Mouse (Mus musculus): ENCODE data around the gene Lamtor5. TPM values are rescaled to one million over a fixed set of nuclear protein-coding genes. Genes with fewer than 3 reads are reported as not detected.
"Not testable (repeated sequence)": the region's sequence is repeated elsewhere in the genome, so short reads cannot be mapped to it uniquely, and the experiment has no call there.

Lamtor5 gene
- total RNA-seq, 2 experiments from 2014 or later: 83.2 to 87.6 TPM

DNA sequence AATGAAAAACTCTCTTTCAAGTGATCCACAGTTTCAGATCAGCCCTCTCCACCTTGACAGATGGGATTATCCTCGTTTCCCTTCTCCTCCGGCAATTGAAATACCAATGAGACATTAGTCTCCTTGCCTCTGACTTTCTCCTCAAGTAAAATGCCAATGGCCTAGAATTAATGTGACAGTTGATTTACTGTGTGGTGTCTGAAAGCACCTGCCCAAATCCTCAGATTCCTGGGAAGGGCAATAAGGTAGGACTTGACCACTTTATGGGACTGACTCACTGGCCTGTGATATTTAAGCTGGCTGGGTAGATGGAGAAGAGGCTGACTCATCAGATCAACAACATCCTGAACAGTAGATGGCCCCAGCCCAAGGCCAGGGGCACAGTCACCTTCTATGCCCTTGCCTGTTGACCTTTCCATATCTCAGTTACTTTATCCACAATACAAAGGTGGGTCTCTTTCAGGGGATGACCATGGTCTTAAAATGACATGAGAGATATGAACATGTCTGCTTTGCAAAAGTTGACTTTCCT is 11.8 kb upstream of the Lamtor5 start:
- DNase-seq: peak in 1 of 2 experiments; percentile 60

DNA sequence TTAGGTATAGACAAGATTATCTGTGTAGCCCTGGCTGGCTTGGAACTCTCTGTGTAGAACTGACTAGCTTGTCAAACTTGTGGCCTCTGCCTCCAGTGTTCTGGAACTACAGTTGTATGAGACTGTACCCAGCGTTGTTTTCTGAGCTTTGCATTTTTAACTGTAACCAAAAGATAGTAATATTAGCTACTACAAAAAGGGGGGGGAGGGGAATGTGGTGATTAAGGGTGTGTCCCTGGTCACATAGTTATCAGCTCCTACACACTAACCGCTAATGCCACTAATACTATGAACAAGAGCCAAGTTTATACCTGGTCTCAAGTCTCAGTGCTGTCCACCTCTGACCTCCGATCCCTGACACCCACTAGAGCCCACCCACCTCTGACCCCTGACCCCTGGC is 6.2 kb upstream of the Lamtor5 start:
- DNase-seq: no peak

DNA sequence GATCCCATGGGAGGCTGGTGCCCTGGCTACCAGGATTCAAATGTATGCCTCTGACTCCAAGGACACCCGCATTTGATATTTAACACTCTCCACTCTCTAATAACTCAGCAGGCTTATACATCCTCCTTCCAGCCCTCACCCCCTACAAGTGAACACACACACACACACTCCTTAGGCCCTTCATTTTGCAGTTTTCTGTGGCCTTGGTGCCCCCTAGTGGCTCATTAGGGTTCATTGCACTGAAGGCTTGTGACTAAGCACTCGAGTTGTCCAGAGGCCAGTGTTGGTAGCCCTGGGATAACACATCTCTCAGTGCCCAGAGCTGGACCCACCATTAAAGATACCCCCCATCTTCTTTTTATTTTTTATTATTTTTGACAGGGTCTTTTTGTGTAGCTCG is 4.8 kb upstream of the Lamtor5 start:
- DNase-seq: peak; percentile 65 to 70

GRCm38 (mm10) chr3:107275351-107275750 is 3.3 kb upstream of the Lamtor5 start:
- no peak for DNase-seq

- no peak for DNase-seq
These were observed 2.7 kb upstream of the Lamtor5 start for GRCm38 (mm10) chr3:107275996-107276395.

GRCm38 (mm10) chr3:107276626-107277025 is 2.0 kb upstream of the Lamtor5 start:
- no peak for DNase-seq

- DNase-seq: no peak
These were observed 7.5 kb downstream of the Lamtor5 start for GRCm38 (mm10) chr3:107286123-107286522.

GRCm38 (mm10) chr3:107287346-107287745 is 8.7 kb downstream of the Lamtor5 start:
- DNase-seq: no peak

DNA sequence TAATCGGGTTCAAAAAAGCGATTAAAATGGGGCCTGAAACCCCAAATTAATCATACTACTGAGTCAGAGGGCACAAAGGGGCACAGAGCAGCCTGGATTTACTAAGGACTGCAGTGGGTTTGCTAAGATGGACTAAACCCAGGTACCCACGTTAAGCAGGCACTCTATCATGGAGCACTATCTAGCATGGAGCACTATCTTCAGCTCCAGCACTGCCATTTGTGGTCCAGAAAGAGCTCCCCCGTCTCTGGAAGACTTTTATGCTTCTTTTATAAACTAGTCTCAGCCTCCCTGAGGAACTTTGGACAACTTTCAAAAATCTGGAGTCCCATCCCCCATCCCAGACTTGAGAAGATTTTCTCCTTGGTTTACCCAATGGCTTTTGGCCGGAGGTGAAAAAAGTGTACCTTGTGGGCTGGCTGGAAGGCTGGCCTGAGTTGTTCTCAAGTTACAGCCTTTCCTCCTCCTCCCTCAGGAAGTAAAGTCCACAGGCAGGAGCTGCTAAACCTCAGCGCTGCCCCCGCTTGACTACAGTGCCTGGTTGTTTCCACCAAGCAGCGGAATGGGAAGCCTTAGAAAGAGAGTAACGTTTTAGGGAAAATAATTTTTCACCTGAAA is 12.2 kb downstream of the Lamtor5 start, which contains the start of gene Slc16a4:
TSS of gene Slc16a4 (plus strand) at position 467 of the 618 bp plus-strand sequence.
- DNase-seq: peak; percentile 9 to 29

GRCm38 (mm10) chr3:107295672-107296360 is 17.2 kb downstream of the Lamtor5 start:
- DNase-seq: no peak

GRCm38 (mm10) chr3:107296917-107297316 is 18.3 kb downstream of the Lamtor5 start:
- DNase-seq: not testable (repeated sequence)

DNA sequence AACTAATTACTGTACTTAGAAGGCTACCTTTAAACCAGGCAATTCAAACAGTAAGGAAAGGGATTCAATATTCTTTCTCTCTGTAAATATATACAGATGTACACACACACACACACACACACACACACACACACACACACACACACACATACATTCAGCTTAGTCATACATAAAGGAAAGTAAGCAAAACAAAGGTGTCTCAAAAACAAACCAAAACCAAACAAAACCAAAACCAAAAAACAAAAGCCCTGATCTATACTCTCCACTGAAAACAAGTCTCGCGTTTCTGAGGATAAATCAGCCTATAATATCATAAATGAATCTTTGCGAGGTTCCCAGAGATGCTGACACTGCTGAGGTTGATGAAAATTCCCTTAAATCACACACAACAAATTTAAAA is 38.7 kb downstream of the Lamtor5 start:
- no peak for DNase-seq

GRCm38 (mm10) chr3:107321141-107321540 is 42.5 kb downstream of the Lamtor5 start:
- DNase-seq: peak; percentile 40 to 41

DNA sequence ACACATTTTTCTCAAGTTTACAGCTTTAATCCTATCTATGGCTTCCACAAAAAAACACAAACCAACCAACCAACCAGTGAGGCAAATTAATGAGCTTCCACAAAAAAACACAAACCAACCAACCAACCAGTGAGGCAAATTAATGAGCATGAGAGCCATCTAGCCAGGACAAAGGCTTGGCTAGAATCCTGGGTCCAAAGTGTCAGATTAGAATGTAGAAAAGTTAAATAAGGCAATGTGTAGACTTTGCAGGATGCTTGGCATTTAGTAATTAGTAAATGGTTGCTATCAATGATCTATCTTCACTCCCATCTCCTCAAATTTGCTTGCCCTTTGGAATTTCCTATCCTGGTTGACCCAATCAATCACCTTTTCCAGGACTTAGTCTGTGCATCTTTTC is 43.1 kb downstream of the Lamtor5 start:
- no peak for DNase-seq

DNA sequence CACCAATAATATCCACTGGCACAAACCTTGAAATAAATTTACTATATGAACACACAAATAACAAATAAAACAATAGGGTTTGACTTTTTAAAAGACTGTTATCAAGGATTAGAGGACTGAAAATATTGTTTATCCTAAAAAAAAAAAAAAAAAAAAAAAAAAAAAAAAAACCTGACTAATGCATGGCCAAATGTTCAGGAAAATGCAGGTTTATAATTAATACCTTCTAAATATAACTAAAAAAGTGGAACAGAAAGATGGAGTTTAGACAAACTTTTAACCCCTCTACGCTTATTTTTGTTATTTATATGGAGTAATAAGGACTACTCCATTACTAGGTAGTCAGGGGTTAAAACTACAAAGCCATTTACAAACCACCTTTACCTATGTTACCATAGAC is 47.8 kb downstream of the Lamtor5 start:
- DNase-seq: no peak

DNA sequence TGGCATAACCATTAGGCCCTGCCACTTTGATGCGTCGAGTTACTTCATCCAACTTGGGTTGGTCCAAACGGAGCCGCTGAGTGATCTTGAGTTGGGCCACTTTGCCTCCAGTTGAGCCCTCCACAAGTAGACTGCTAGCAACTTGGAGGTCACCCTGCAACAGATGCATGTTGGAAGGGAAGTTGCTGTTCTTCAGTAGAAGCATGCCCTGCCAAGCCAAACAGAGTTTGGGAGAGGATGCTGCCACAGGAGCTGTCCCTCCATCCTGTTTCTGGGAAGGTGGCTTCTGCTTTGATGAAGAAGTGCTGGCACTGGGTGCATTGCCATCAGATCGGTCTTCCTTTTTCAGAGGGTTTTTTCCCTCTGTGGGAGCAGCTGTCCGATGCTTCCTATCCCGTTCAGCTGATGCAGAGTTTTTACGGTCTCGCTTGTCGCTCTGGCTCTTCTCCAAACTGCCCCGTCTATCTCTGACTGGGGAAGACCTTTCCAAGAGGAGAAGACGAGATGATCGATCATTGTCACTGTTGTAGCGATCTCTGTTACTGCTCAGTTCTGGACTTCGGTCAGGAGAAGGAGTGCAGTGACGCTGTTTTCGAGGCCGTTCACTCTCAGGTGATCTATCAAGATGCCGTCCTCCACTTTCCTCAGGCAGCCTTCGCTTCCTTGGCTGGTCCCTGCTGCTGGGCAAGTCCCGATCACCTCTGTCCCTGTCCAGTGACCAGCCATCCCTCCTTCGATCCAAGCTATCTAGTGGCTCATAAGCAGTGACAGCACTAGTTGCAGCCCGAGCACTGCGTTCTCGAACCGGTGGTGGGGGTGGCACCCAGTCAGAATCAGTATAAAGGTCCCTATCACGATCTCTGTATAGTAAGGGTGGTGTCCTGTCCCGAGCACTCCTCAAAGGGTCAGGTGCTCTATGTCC is 52.1 kb downstream of the Lamtor5 start:
- peak; percentile 39 to 58 for DNase-seq

DNA sequence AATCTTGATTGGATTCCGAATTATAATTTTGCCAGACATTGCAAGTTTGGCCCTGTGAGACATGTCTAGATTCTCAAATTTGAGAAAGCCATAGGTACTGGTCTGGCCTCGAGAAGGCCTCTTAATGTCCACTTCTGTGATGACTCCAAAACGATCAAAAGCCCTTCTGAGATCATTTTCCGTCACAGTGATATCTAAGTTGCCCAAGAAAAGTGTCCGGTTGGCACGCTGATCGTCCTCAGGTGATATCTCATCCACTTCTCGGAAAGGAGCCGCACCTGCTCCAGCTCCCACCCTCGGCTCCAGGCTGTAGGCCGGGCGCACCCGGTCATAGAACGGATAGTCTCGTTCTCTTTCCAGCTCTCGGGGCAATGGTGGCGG is 53.1 kb downstream of the Lamtor5 start:
- no peak for DNase-seq

DNA sequence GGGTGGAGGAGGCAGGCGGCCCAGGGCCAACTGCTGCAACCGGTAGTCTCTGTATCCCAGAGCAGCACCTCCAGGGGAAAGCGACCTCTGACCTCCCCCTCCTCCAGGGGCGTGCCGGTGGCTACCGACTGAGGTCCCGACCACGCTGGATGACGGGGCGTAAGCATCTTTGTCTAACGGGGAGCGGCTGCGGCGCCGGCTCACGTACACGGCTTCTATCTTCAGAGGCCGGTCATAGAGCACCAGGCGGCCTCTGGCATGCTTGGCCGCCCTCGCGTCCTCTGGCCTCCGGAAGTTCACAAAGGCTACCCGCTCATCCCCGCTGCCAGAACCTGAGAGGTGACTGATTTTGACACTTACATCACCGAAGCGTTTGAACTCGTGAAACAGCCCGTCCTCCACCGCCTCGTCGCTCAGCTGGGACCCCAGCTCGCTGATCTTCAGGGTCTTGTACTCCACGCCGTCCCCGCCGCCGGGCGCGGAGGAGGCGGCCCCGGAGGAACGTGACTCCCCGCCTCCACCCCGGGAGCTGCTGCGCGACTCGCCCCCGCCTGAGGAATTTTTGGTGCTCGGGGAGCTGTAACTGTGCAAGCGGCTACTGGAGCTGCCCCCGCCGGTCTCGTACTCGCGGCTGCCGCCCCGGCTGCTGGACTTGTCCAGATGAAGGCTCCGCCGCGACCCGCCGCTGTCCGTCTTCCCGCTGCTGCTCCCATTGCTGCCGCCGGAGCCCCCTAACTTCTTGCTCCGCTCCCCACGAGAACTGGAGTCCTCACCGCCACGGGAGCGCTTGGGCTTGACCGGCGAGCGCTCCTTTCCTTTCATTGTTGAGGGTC is 53.7 kb downstream of the Lamtor5 start:
- peak; percentile 57 to 78 for DNase-seq

DNA sequence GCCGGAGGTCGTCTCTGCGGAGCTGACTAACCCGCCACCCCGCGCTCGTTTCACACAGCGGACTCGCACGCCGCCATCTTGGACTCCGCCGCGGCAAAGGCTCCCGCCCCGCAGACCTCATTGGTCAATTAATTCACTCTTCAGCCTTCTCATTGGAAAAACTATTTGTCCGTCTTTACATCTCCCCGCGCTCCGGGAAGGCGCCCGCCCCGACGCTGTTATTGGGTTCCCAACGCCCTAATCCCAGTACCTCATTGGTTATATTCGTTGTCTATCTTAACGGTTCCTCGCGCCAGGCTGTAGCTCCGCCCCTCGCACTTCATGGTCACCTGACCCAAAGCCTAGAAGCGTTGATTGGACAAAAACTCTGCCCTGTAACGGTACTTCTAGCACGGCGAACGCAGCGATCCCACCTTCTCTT is 54.3 kb downstream of the Lamtor5 start:
- DNase-seq: peak; percentile 93 to 94

All from adrenal gland, postnatal 36 days (tissue).